In genomic region chr1:73002637-73003036, GRCm38 (mm10) we compare ENCODE assay signal across 35 mouse cellular contexts. TPM values are rescaled to one million over a fixed set of nuclear protein-coding genes. Genes with fewer than 3 reads are reported as not detected.
DNase-seq lines count a peak whose midpoint lies in the region; ATAC-seq lines count a peak whose summit lies in the region.
"Had no signal": no experiment of that assay in that cellular context is flagged by ENCODE, and none has a peak within 500 bp of the region (broad histone marks: within the 10 kb centered on the region; RNA-seq: fewer than 3 reads in every experiment).

No protein-coding gene starts in this region.

- no peak for DNase-seq in heart, postnatal 4 days
- peak; percentile 54 for DNase-seq in c-Kit-negative CD71-positive TER-119-positive erythroid progenitor cells, embryonic 14.5 days (ENCODE audit: low read depth, low spot score)
- DNase-seq in liver, embryonic 13.5 days: peak; percentile 65
- DNase-seq in adrenal gland, adult 18-20 months (ENCODE audit: low spot score in 2 of 2): no peak
- no peak for DNase-seq in layer of hippocampus, adult 9-11 months
- DNase-seq in kidney, adult 18-20 months: no peak
- DNase-seq: adrenal gland, postnatal 10 days; cerebellum, adult 11 months; cerebellum, adult 9-11 months; kidney, postnatal 36 days; lung, postnatal 36 days; thymus, adult 18-20 months; thymus, postnatal 4 days had no signal

- no peak overlapping the region for H3K4me3 ChIP-seq in heart, embryonic 12.5 days
- H3K4me3 ChIP-seq in liver, embryonic 13.5 days (replicated peaks): no peak overlapping the region; the same call in 1 of the 2 replicates
- H3K4me3 ChIP-seq: embryonic facial prominence, embryonic 15.5 days; forebrain, embryonic 10.5 days; heart, embryonic 15.5 days; hindbrain, embryonic 15.5 days; left cerebral cortex, adult 2 months; lung, embryonic 15.5 days; megakaryocyte, embryonic 14.5 days; midbrain, embryonic 13.5 days; neural tube, embryonic 12.5 days had no signal

- no peak overlapping the region for H3K4me2 ChIP-seq in heart, embryonic 12.5 days
- peak overlapping the region; percentile 45 for H3K4me2 ChIP-seq in liver, embryonic 13.5 days
- H3K4me2 ChIP-seq: embryonic facial prominence, embryonic 15.5 days; heart, embryonic 15.5 days; hindbrain, embryonic 15.5 days; lung, embryonic 15.5 days; midbrain, embryonic 13.5 days; neural tube, embryonic 12.5 days had no signal

- H3K4me1 ChIP-seq in heart, embryonic 12.5 days (replicated peaks): peaks cover 10% of the 10 kb centered on the region; the same call in 1 of the 2 replicates
- H3K4me1 ChIP-seq in liver, embryonic 13.5 days (replicated peaks): peaks cover 27% of the 10 kb centered on the region
- H3K4me1 ChIP-seq: embryonic facial prominence, embryonic 15.5 days; hindbrain, embryonic 15.5 days; megakaryocyte, embryonic 14.5 days; midbrain, embryonic 13.5 days; neural tube, embryonic 12.5 days had no signal

- ATAC-seq in heart, embryonic 12.5 days (ENCODE audit: insufficient number of reproducible peaks, low FRiP score): peak; percentile 69; the same call in 1 of the 2 replicates
- ATAC-seq in liver, embryonic 13.5 days (ENCODE audit: low read depth): peak; percentile 100
- ATAC-seq: activated CD4-positive, CD25-positive, alpha-beta regulatory T cell, adult 4 months; forebrain, embryonic 16.5 days; midbrain, embryonic 13.5 days had no signal

- no peak overlapping the region for H3K9ac ChIP-seq in heart, embryonic 12.5 days
- no peak overlapping the region; the same call in 1 of the 2 replicates for H3K9ac ChIP-seq in liver, embryonic 13.5 days
- H3K9ac ChIP-seq: embryonic facial prominence, embryonic 15.5 days; heart, embryonic 15.5 days; hindbrain, embryonic 15.5 days; lung, embryonic 15.5 days; midbrain, embryonic 13.5 days; neural tube, embryonic 12.5 days had no signal

- no peaks in the 10 kb centered on the region for H3K27me3 ChIP-seq in heart, embryonic 12.5 days (replicated peaks)
- no peaks in the 10 kb centered on the region for H3K27me3 ChIP-seq in liver, embryonic 13.5 days
- H3K27me3 ChIP-seq: embryonic facial prominence, embryonic 15.5 days; heart, embryonic 15.5 days; hindbrain, embryonic 15.5 days; lung, embryonic 15.5 days; megakaryocyte, embryonic 14.5 days; midbrain, embryonic 13.5 days; neural tube, embryonic 12.5 days had no signal

- H3K36me3 ChIP-seq in heart, embryonic 12.5 days: no peaks in the 10 kb centered on the region
- no peaks in the 10 kb centered on the region for H3K36me3 ChIP-seq in liver, embryonic 13.5 days
- H3K36me3 ChIP-seq: embryonic facial prominence, embryonic 15.5 days; forebrain, embryonic 10.5 days; heart, embryonic 15.5 days; hindbrain, embryonic 15.5 days; lung, embryonic 15.5 days; midbrain, embryonic 13.5 days; neural tube, embryonic 12.5 days had no signal

- no peaks in the 10 kb centered on the region for H3K9me3 ChIP-seq in heart, embryonic 12.5 days (replicated peaks)
- no peaks in the 10 kb centered on the region for H3K9me3 ChIP-seq in liver, embryonic 13.5 days (replicated peaks)
- H3K9me3 ChIP-seq: embryonic facial prominence, embryonic 15.5 days; forebrain, embryonic 10.5 days; heart, embryonic 15.5 days; hindbrain, embryonic 15.5 days; lung, embryonic 15.5 days; midbrain, embryonic 13.5 days; neural tube, embryonic 12.5 days had no signal

- 38% methylated on average over 5 of the region's 5 CpGs for WGBS in heart, embryonic 12.5 days
- WGBS in liver, embryonic 13.5 days (ENCODE audit: insufficient replicate concordance): 23% methylated on average over 5 of the region's 5 CpGs

- H3K27ac ChIP-seq in heart, embryonic 12.5 days (ENCODE audit: poor library complexity, severe bottlenecking): no peak overlapping the region
- H3K27ac ChIP-seq in liver, embryonic 13.5 days: peak overlapping the region; percentile 76
- H3K27ac ChIP-seq: embryonic facial prominence, embryonic 15.5 days; forebrain, embryonic 10.5 days; heart, embryonic 15.5 days; hindbrain, embryonic 15.5 days; left cerebral cortex, adult 2 months; lung, embryonic 15.5 days; midbrain, embryonic 13.5 days; neural tube, embryonic 12.5 days had no signal

RNA-seq across cellular contexts. Expression of gene Tnp1, which starts 13.1 kb away (rescaled TPM):
- polyA plus RNA-seq in heart, embryonic 12.5 days (2016; fragmentation: Nextera tagmentation; extraction: Ambion mirVana): not detected in 2 replicates
- total RNA-seq in heart, postnatal 4 days (2021): not detected
- not detected in 2 replicates for polyA plus RNA-seq in liver, embryonic 13.5 days (2015; fragmentation: Nextera tagmentation; extraction: Ambion mirVana)
- not detected for total RNA-seq in adrenal gland, adult 18-20 months (2021)
- total RNA-seq: adrenal gland, postnatal 10 days; common myeloid progenitor, adult 5-6 weeks; gastrocnemius, postnatal 14 days; heart, adult 18-20 months; hematopoietic stem cell, adult 5-6 weeks; layer of hippocampus, adult 8-10 months; left cerebral cortex, adult 2 months; left cerebral cortex, postnatal 36 days had no signal
- polyA plus RNA-seq: activated CD4-positive, CD25-positive, alpha-beta regulatory T cell, adult 4 months; embryonic facial prominence, embryonic 15.5 days; forebrain, embryonic 10.5 days; forebrain, embryonic 16.5 days; heart, embryonic 15.5 days; hindbrain, embryonic 15.5 days; intestine, embryonic 14.5 days; kidney, embryonic 14.5 days; limb, embryonic 14.5 days; lung, embryonic 15.5 days; midbrain, embryonic 13.5 days; neural tube, embryonic 12.5 days; stomach, embryonic 14.5 days had no signal

Comparison
In these comparisons a context has a peak if more than half of its experiments do, and no peak if none do; other contexts are left out.
1. DNase-seq: peak in c-Kit-negative CD71-positive TER-119-positive erythroid progenitor cells, embryonic 14.5 days (single experiment) and liver, embryonic 13.5 days (single experiment); none in heart, postnatal 4 days (single experiment), adrenal gland, adult 18-20 months (0 of 2), layer of hippocampus, adult 9-11 months (single experiment) and kidney, adult 18-20 months (single experiment).